ENCODE assay signal across 8 mouse cellular contexts in genomic region chr10:70717464-70717863, GRCm38 (mm10).
DNase-seq lines count a peak whose midpoint lies in the region; ATAC-seq lines count a peak whose summit lies in the region.

No protein-coding gene starts in this region.

- H3K27ac ChIP-seq in midbrain, embryonic 10.5 days (replicated peaks), result peak overlapping the region; percentile 73; the same call in 1 of the 2 replicates
- H3K27ac ChIP-seq in midbrain, embryonic 11.5 days (ENCODE audit: low read depth, low read length), result no peak overlapping the region
- H3K27ac ChIP-seq in heart, embryonic 15.5 days, result peak overlapping the region; percentile 49

- H3K9me3 ChIP-seq in midbrain, embryonic 10.5 days (replicated peaks), result no peaks in the 10 kb centered on the region
- H3K9me3 ChIP-seq in midbrain, embryonic 11.5 days (ENCODE audit: control insufficient read depth, low read length), result no peaks in the 10 kb centered on the region
- no peaks in the 10 kb centered on the region for H3K9me3 ChIP-seq in heart, embryonic 15.5 days (replicated peaks)

- no peaks in the 10 kb centered on the region for H3K27me3 ChIP-seq in midbrain, embryonic 10.5 days (ENCODE audit: low read depth, poor library complexity, severe bottlenecking)
- H3K27me3 ChIP-seq in midbrain, embryonic 11.5 days (ENCODE audit: control insufficient read depth, insufficient read depth, low read length), result no peaks in the 10 kb centered on the region
- no peaks in the 10 kb centered on the region for H3K27me3 ChIP-seq in heart, embryonic 15.5 days

- peaks cover 10% of the 10 kb centered on the region for H3K4me1 ChIP-seq in midbrain, embryonic 10.5 days
- H3K4me1 ChIP-seq in midbrain, embryonic 11.5 days (ENCODE audit: control insufficient read depth, insufficient read depth, low read length), result no peaks in the 10 kb centered on the region
- peaks cover 3% of the 10 kb centered on the region; the same call in 1 of the 2 replicates for H3K4me1 ChIP-seq in heart, embryonic 15.5 days (replicated peaks)

- ATAC-seq in midbrain, embryonic 11.5 days (ENCODE audit: low FRiP score), result no peak
- ATAC-seq in heart, embryonic 15.5 days (replicated peaks; ENCODE audit: insufficient number of reproducible peaks, insufficient read depth, low FRiP score, low read depth), result no peak

- no peak for DNase-seq in midbrain, embryonic 10.5 days (ENCODE audit: low spot score)
- DNase-seq in midbrain, embryonic 11.5 days (ENCODE audit: low spot score, missing footprints), result no peak
- peak; percentile 40 to 49 for DNase-seq in cerebellum, postnatal 36 days
- DNase-seq in retina, embryonic 14.5 days (ENCODE audit: low spot score), result peak; percentile 44
- DNase-seq in adrenal gland, postnatal 4 days (ENCODE audit: low spot score in 2 of 2), result no peak
- no peak for DNase-seq in frontal cortex, postnatal 10 days (ENCODE audit: low spot score in 2 of 2)
- DNase-seq in adrenal gland, adult 8-10 months, result no peak

- no peak overlapping the region for H3K4me2 ChIP-seq in midbrain, embryonic 11.5 days
- no peak overlapping the region for H3K4me2 ChIP-seq in heart, embryonic 15.5 days

- 24% methylated on average over 3 of the region's 8 CpGs for WGBS in midbrain, embryonic 10.5 days
- 9% methylated on average over 7 of the region's 8 CpGs for WGBS in midbrain, embryonic 11.5 days
- WGBS in heart, embryonic 15.5 days, result 17% methylated on average over 2 of the region's 8 CpGs

- H3K36me3 ChIP-seq in midbrain, embryonic 10.5 days, result no peaks in the 10 kb centered on the region
- H3K36me3 ChIP-seq in midbrain, embryonic 11.5 days (ENCODE audit: control insufficient read depth, insufficient read depth, low read length), result no peaks in the 10 kb centered on the region
- H3K36me3 ChIP-seq in heart, embryonic 15.5 days, result no peaks in the 10 kb centered on the region

- H3K4me3 ChIP-seq in midbrain, embryonic 10.5 days, result peak overlapping the region; percentile 18; the same call in 1 of the 2 replicates
- no peak overlapping the region for H3K4me3 ChIP-seq in midbrain, embryonic 11.5 days (ENCODE audit: low read depth, low read length)
- H3K4me3 ChIP-seq in heart, embryonic 15.5 days, result no peak overlapping the region

- no peak overlapping the region for H3K9ac ChIP-seq in midbrain, embryonic 11.5 days (ENCODE audit: low read length)
- H3K9ac ChIP-seq in heart, embryonic 15.5 days, result no peak overlapping the region

Comparison
In these comparisons a context has a peak if more than half of its experiments do, and no peak if none do; other contexts are left out.
1. DNase-seq: peak in cerebellum, postnatal 36 days (2 of 2) and retina, embryonic 14.5 days (single experiment); none in midbrain, embryonic 10.5 days (single experiment), midbrain, embryonic 11.5 days (single experiment), adrenal gland, postnatal 4 days (0 of 2), frontal cortex, postnatal 10 days (0 of 2) and adrenal gland, adult 8-10 months (single experiment).